Mouse (Mus musculus): Measurements from ENCODE around the gene Slc6a1. TPM values are rescaled to one million over a fixed set of nuclear protein-coding genes. Genes with fewer than 3 reads are reported as not detected.
"Not testable (repeated sequence)": the region's sequence is repeated elsewhere in the genome, so short reads cannot be mapped to it uniquely, and the experiment has no call there.

Gene Slc6a1
- polyA plus RNA-seq, 1 experiment from 2014 or later: 0.16 TPM

DNA sequence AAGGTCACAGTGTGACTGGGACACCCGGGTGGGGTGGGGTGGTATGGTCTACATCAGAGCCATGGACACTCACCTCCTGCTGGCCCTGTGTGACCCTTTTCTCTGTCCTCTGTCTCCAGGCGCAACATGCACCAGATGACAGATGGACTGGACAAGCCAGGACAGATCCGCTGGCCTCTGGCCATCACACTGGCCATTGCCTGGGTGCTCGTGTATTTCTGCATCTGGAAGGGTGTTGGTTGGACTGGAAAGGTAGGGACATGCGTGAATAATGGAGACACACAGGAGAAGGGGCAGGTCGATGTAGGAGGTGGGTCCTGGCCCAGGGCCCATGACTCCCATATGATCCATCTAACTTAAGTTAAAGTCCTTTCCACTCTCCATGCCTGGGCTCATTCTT lies 22.2 kb downstream of the Slc6a1 start:
- no peaks in the 10 kb centered on the region for H3K9me3 ChIP-seq (ENCODE audit: low read length)
- ATAC-seq (ENCODE audit: low FRiP score, low TSS enrichment): no peak
- no peaks in the 10 kb centered on the region for H3K36me3 ChIP-seq (ENCODE audit: insufficient read depth, low read length)
- no peak overlapping the region for H3K9ac ChIP-seq (replicated peaks; ENCODE audit: low read length)
- no peaks in the 10 kb centered on the region for H3K4me1 ChIP-seq (ENCODE audit: insufficient read depth, low read length)
- peaks cover 8% of the 10 kb centered on the region; the same call in 1 of the 2 replicates for H3K27me3 ChIP-seq (ENCODE audit: insufficient read depth, low read length)
- 78% methylated on average over 6 of the region's 6 CpGs for WGBS
- H3K4me3 ChIP-seq (ENCODE audit: low read length): no peak overlapping the region
- no peak overlapping the region for H3K4me2 ChIP-seq (replicated peaks; ENCODE audit: low read depth, low read length)
- H3K27ac ChIP-seq (ENCODE audit: low read length): no peak overlapping the region

DNA sequence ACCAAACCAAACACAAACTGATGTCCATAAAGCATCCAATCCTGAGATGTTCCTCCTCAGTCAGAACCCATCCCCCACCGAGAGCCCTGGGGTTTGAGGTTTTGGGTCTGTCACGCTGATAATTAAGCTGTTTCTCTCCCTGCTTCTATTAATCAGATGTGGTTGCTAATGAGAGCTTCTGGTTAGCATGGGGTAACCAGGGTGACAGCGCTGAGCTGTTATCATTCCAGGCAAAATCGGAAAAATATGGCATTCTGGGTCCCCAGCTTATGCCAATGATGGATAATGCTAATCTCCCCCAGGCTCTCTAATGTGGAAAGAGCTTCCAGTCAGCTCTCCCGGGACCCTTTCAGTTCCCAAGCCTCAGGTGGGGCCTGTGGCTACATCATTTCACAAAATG lies 38.1 kb downstream of the Slc6a1 start:
- Histone ChIP-seq H3K27ac (ENCODE audit: low read length) (no peak overlapping the region), H3K9me3 (ENCODE audit: low read length) (peaks cover 4% of the 10 kb centered on the region), H3K4me1 (ENCODE audit: insufficient read depth, low read length) (no peaks in the 10 kb centered on the region), H3K4me3 (ENCODE audit: low read length) (no peak overlapping the region), H3K9ac (replicated peaks; ENCODE audit: low read length) (no peak overlapping the region), H3K4me2 (replicated peaks; ENCODE audit: low read depth, low read length) (no peak overlapping the region), H3K36me3 (ENCODE audit: insufficient read depth, low read length) (no peaks in the 10 kb centered on the region), H3K27me3 (ENCODE audit: insufficient read depth, low read length) (no peaks in the 10 kb centered on the region)
- WGBS: 73% methylated on average over 5 of the region's 5 CpGs
- ATAC-seq (ENCODE audit: low FRiP score, low TSS enrichment): no peak

GRCm38 (mm10) chr6:114321146-114321545 lies 38.7 kb downstream of the Slc6a1 start:
- ATAC-seq (ENCODE audit: low FRiP score, low TSS enrichment): no peak
- Histone ChIP-seq H3K4me1 (ENCODE audit: insufficient read depth, low read length) (no peaks in the 10 kb centered on the region), H3K27me3 (ENCODE audit: insufficient read depth, low read length) (no peaks in the 10 kb centered on the region), H3K36me3 (ENCODE audit: insufficient read depth, low read length) (no peaks in the 10 kb centered on the region), H3K4me3 (ENCODE audit: low read length) (no peak overlapping the region), H3K4me2 (replicated peaks; ENCODE audit: low read depth, low read length) (no peak overlapping the region), H3K9me3 (ENCODE audit: low read length) (peaks cover 4% of the 10 kb centered on the region), H3K27ac (ENCODE audit: low read length) (no peak overlapping the region), H3K9ac (replicated peaks; ENCODE audit: low read length) (no peak overlapping the region)
- 93% methylated on average over 3 of the region's 3 CpGs for WGBS

GRCm38 (mm10) chr6:114322914-114323313 lies 40.5 kb downstream of the Slc6a1 start:
- no peaks in the 10 kb centered on the region for H3K27me3 ChIP-seq (ENCODE audit: insufficient read depth, low read length)
- WGBS: 79% methylated on average over 3 of the region's 3 CpGs
- H3K4me2 ChIP-seq (replicated peaks; ENCODE audit: low read depth, low read length): no peak overlapping the region
- H3K36me3 ChIP-seq (ENCODE audit: insufficient read depth, low read length): no peaks in the 10 kb centered on the region
- no peak overlapping the region for H3K4me3 ChIP-seq (ENCODE audit: low read length)
- H3K9me3 ChIP-seq (ENCODE audit: low read length): peaks cover 4% of the 10 kb centered on the region
- no peaks in the 10 kb centered on the region for H3K4me1 ChIP-seq (ENCODE audit: insufficient read depth, low read length)
- no peak overlapping the region for H3K27ac ChIP-seq (ENCODE audit: low read length)
- ATAC-seq (ENCODE audit: low FRiP score, low TSS enrichment): no peak
- no peak overlapping the region for H3K9ac ChIP-seq (replicated peaks; ENCODE audit: low read length)

DNA sequence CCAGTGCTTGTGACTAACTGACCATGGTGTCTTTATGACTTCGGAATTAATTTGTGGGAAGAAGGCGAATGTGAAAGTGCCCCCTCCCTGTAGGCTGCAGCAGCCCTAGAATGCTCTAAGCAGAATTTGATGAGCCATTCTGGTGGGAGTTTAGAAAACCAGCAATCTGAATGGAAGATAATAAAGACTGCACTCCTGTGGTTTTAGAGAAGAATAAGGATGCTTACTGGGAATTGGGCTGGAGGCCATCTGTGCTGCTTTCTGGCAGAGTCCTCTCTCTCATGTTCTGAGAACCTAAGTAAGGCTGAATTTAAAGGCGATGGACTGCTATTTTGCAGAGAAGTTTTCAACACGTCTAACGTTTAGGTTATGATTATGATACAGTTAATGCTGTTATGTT lies 42.4 kb downstream of the Slc6a1 start:
- Histone ChIP-seq H3K4me3 (ENCODE audit: low read length) (no peak overlapping the region), H3K27ac (ENCODE audit: low read length) (no peak overlapping the region), H3K36me3 (ENCODE audit: insufficient read depth, low read length) (no peaks in the 10 kb centered on the region), H3K4me1 (ENCODE audit: insufficient read depth, low read length) (no peaks in the 10 kb centered on the region), H3K27me3 (ENCODE audit: insufficient read depth, low read length) (no peaks in the 10 kb centered on the region), H3K9ac (replicated peaks; ENCODE audit: low read length) (no peak overlapping the region), H3K9me3 (ENCODE audit: low read length) (peaks cover 4% of the 10 kb centered on the region), H3K4me2 (replicated peaks; ENCODE audit: low read depth, low read length) (no peak overlapping the region)
- 81% methylated on average over 5 of the region's 5 CpGs for WGBS
- ATAC-seq (ENCODE audit: low FRiP score, low TSS enrichment): no peak

- WGBS: 27% methylated on average over 8 of the region's 8 CpGs
- 0 out of 2 replicates have a peak, but pooled peaks have one; percentile 42 for ATAC-seq (ENCODE audit: low FRiP score, low TSS enrichment)
- Histone ChIP-seq H3K4me3 (ENCODE audit: low read length) (no peak overlapping the region), H3K27ac (ENCODE audit: low read length) (no peak overlapping the region), H3K4me2 (replicated peaks; ENCODE audit: low read depth, low read length) (no peak overlapping the region), H3K27me3 (ENCODE audit: insufficient read depth, low read length) (no peaks in the 10 kb centered on the region), H3K4me1 (ENCODE audit: insufficient read depth, low read length) (no peaks in the 10 kb centered on the region), H3K9ac (replicated peaks; ENCODE audit: low read length) (no peak overlapping the region), H3K36me3 (ENCODE audit: insufficient read depth, low read length) (no peaks in the 10 kb centered on the region), H3K9me3 (ENCODE audit: low read length) (no peaks in the 10 kb centered on the region)
Measured at GRCm38 (mm10) chr6:114329597-114330470, 47.4 kb downstream of the Slc6a1 start.

- H3K27ac ChIP-seq (ENCODE audit: low read length): no peak overlapping the region
- H3K27me3 ChIP-seq (ENCODE audit: insufficient read depth, low read length): 0 out of 2 replicates have a peak, but pooled peaks cover 2% of the 10 kb centered on the region
- no peaks in the 10 kb centered on the region for H3K9me3 ChIP-seq (ENCODE audit: low read length)
- 86% methylated on average over 7 of the region's 7 CpGs for WGBS
- no peak overlapping the region for H3K4me3 ChIP-seq (ENCODE audit: low read length)
- ATAC-seq (ENCODE audit: low FRiP score, low TSS enrichment): no peak
- no peak overlapping the region for H3K9ac ChIP-seq (replicated peaks; ENCODE audit: low read length)
- no peak overlapping the region for H3K4me2 ChIP-seq (replicated peaks; ENCODE audit: low read depth, low read length)
- H3K36me3 ChIP-seq (ENCODE audit: insufficient read depth, low read length): no peaks in the 10 kb centered on the region
- peaks cover 8% of the 10 kb centered on the region; the same call in 1 of the 2 replicates for H3K4me1 ChIP-seq (ENCODE audit: insufficient read depth, low read length)
Measured at GRCm38 (mm10) chr6:114331926-114332325, 49.5 kb downstream of the Slc6a1 start.

DNA sequence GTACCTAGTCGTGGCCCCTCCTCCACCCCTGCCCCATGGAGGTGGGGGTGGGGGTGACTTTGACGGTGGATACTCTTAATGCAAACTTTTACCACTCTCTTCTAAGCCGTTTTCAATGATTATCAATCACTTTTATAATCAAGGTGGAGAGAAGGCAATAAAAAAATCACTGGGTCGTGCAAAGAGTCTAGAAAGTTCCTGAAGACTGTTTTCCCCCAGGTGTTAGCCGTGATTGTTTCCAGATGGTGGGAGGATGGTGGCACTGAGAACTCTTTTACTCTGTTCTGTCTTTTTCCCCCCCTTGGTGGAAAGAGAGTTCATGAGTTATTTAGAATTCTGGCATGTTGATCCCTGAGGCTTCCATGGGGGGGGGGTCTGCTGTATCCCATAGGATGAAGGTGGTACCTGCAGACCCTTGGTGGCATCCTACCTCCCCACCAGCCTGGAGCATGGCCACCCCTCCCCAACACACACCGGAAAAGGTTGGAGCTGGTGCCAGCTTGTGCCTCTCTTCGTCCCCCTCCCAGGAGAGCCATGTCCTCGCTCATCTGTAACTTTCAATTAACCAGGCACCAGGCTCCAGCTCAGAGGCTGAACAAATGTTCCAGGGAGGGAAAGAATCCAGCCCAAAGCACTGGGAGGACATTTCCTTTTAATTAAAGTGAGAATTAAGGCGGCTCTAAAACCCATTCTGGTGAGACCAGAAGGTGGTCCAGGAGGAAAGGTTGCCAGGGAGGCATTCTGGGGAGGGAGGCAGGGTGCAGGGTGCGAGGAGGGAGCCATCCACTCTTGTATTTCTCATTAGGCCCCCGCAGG lies 53.9 kb downstream of the Slc6a1 start:
- no peak overlapping the region for H3K9ac ChIP-seq (replicated peaks; ENCODE audit: low read length)
- H3K4me3 ChIP-seq (ENCODE audit: low read length): no peak overlapping the region
- no peak overlapping the region for H3K4me2 ChIP-seq (replicated peaks; ENCODE audit: low read depth, low read length)
- H3K9me3 ChIP-seq (ENCODE audit: low read length): no peaks in the 10 kb centered on the region
- ATAC-seq (ENCODE audit: low FRiP score, low TSS enrichment): peak; percentile 66; the same call in 1 of the 2 replicates
- H3K27me3 ChIP-seq (ENCODE audit: insufficient read depth, low read length): 0 out of 2 replicates have a peak, but pooled peaks cover 2% of the 10 kb centered on the region
- H3K4me1 ChIP-seq (ENCODE audit: insufficient read depth, low read length): peaks cover 13% of the 10 kb centered on the region; the same call in 1 of the 2 replicates
- no peaks in the 10 kb centered on the region for H3K36me3 ChIP-seq (ENCODE audit: insufficient read depth, low read length)
- WGBS: 16% methylated on average over 11 of the region's 11 CpGs
- no peak overlapping the region for H3K27ac ChIP-seq (ENCODE audit: low read length)

DNA sequence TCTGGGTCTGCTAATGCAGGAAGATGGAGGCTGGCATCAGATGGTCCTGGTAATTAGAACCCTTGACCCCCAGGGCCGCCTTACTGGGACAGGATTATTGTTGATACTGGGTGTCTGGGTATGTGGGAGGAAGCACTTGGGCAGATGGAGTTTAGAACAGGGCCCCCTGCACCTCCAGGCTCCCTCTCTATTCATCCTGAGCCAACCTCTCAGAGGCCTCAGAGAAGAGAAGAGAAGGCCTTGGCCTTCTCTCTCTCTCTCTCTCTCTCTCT lies 54.4 kb downstream of the Slc6a1 start:
- Histone ChIP-seq H3K4me3 (ENCODE audit: low read length) (no peak overlapping the region), H3K4me2 (replicated peaks; ENCODE audit: low read depth, low read length) (no peak overlapping the region), H3K4me1 (ENCODE audit: insufficient read depth, low read length) (peaks cover 13% of the 10 kb centered on the region; the same call in 1 of the 2 replicates), H3K9ac (replicated peaks; ENCODE audit: low read length) (no peak overlapping the region), H3K27me3 (ENCODE audit: insufficient read depth, low read length) (0 out of 2 replicates have a peak, but pooled peaks cover 2% of the 10 kb centered on the region), H3K36me3 (ENCODE audit: insufficient read depth, low read length) (no peaks in the 10 kb centered on the region), H3K27ac (ENCODE audit: low read length) (no peak overlapping the region), H3K9me3 (ENCODE audit: low read length) (no peaks in the 10 kb centered on the region)
- WGBS: 6% methylated on average over 1 of the region's 1 CpGs
- no peak for ATAC-seq (ENCODE audit: low FRiP score, low TSS enrichment)

DNA sequence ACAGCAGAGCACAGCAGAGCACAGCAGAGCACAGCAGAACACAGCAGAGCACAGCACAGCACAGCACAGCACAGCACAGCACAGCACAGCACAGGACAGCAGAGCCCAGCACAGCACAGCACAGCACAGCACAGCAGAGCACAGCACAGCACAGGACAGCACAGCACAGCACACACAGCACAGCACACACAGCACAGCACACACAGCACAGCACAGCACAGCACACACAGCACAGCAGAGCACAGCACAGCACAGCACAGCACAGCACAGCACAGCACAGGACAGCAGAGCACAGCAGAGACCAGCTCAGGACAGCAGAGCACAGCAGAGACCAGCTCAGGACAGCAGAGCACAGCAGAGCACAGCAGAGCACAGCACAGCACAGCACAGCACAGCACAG lies 58.9 kb downstream of the Slc6a1 start:
- not testable (repeated sequence) for H3K36me3 ChIP-seq (ENCODE audit: insufficient read depth, low read length); H3K9me3 ChIP-seq (ENCODE audit: low read length); H3K9ac ChIP-seq (replicated peaks; ENCODE audit: low read length); H3K4me3 ChIP-seq (ENCODE audit: low read length); H3K27ac ChIP-seq (ENCODE audit: low read length); H3K4me2 ChIP-seq (replicated peaks; ENCODE audit: low read depth, low read length); H3K4me1 ChIP-seq (ENCODE audit: insufficient read depth, low read length); H3K27me3 ChIP-seq (ENCODE audit: insufficient read depth, low read length); ATAC-seq (ENCODE audit: low FRiP score, low TSS enrichment)

All from kidney, embryonic 16.5 days (tissue).